Mouse (Mus musculus) adrenal gland, postnatal 4 days (tissue): ENCODE measurements around the gene Scgb1b17. TPM values are rescaled to one million over a fixed set of nuclear protein-coding genes. Genes with fewer than 3 reads are reported as not detected.
"Not testable (repeated sequence)": the region's sequence is repeated elsewhere in the genome, so short reads cannot be mapped to it uniquely, and the experiment has no call there.

Experiments used
- DNase-seq, 2 experiments: peaks; one replicate each; pipeline ENCODE4 v3.0.0; 2021 to 2022; ENCODE audit warnings: low spot score in 2 of 2, mixed read lengths in 2 of 2
- long read RNA-seq, 2 experiments: library from polyadenylated mRNA; stranded (forward); transcript quantifications; one replicate each; pipeline ENCODE4 v2.0.0; 2021
- total RNA-seq, 2 experiments: library from RNA; stranded (reverse); gene quantifications; 2 replicates each; pipeline ENCODE4 v1.2.3; 2021

Gene Scgb1b17
- total RNA-seq = not detected
- long read RNA-seq, experiment 1 = 0 reads
- long read RNA-seq, experiment 2 = 0 reads

GRCm38 (mm10) chr7:33063149-33063548 is at the start of gene Scgb1b17:
Gene Scgb1b17, plus strand, starts transcription at chr7:33063449.
- not testable (repeated sequence) for DNase-seq

DNA sequence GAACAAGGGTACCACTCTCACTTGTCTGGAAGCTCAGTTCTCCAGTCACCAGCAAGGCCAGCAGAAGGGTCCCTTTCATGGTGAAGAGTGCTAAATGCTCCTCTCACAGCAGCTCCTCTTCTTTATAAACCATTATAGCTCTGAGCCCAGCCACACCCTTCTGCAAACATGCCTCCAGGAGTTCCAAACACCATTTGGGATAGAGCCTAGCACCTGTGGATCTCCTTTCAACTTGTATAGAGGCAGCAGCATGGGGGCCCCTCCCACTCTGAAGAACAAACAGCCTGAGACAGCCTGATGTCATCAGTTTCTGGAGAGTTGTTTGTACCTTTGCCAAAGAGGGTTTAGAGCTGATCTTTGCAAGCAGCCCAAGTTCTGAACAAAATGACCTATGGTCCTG is 6.8 kb upstream of the Scgb1b17 start, which contains the start of gene Scgb2b17:
Gene Scgb2b17 (minus strand): TSS at position 101 of the 400 bp plus-strand sequence.
- DNase-seq = not testable (repeated sequence)

Other genes starting within 250 kb of the Scgb1b17 start
- not detected for gene Scgb2b15, start 233.8 kb upstream of the Scgb1b17 start, total RNA-seq
- gene Scgb1b15, start 226.9 kb upstream of the Scgb1b17 start, total RNA-seq = not detected
- not detected for gene Scgb2b17, start 6.9 kb upstream of the Scgb1b17 start, total RNA-seq
- gene Scgb2b18, start 110.4 kb downstream of the Scgb1b17 start, total RNA-seq = not detected
- gene Scgb1b18, start 122.1 kb downstream of the Scgb1b17 start, total RNA-seq = not detected
- gene Scgb2b19, start 216.9 kb downstream of the Scgb1b17 start, total RNA-seq = not detected
- gene Scgb1b19, start 223.8 kb downstream of the Scgb1b17 start, total RNA-seq = not detected